Mouse (Mus musculus): ENCODE data around the gene Tgoln1.

DNA sequence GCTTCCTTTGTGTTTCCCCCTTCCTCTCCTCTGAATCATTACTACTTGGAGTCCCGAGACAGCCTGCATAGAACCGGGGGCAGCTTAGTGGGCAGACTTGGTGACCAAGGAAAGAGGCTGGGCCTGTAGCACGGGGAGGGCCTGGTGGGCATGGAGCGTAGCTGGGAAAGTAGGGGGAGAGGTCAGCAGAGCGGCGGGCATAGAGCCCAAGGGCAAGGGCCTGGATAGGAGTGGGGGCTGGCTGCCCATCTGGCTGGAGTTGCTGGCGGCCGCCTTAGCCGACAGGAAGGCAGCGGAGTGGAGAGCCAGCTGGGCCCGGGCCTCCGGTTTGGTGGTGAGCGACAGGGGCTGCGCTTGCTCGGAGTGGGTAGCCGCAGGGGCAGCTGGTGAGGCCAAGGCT lies 10.5 kb upstream of the Tgoln1 start:
- TF ChIP-seq CTCF (IDR thresholded peaks at IDR 0.05) (no peak), EP300 (IDR thresholded peaks at IDR 0.05) (no peak)
